Mouse (Mus musculus) megakaryocyte, embryonic 14.5 days (primary cell): Measurements from ENCODE around the gene 5430427O19Rik. TPM values are rescaled to one million over a fixed set of nuclear protein-coding genes. Genes with fewer than 3 reads are reported as not detected.
A peak's percentile ranks its signal among the peaks of the same experiment; 100 is the strongest.

Source experiments
- H3K27me3 ChIP-seq: replicated peaks from 2 replicates; pipeline ENCODE3; 2012; ENCODE audit warnings: inconsistent platforms
- H3K36me3 ChIP-seq: replicated peaks from 2 replicates; pipeline ENCODE3; 2012; ENCODE audit warnings: low read length, inconsistent platforms, mixed read lengths
- H3K4me1 ChIP-seq: 2 replicates; pipeline ENCODE4 v1.6.1; 2012; ENCODE audit warnings: inconsistent platforms
- H3K4me3 ChIP-seq: replicated peaks from 2 replicates; pipeline ENCODE3; 2012; ENCODE audit warnings: moderate library complexity, mild to moderate bottlenecking, inconsistent platforms
- H3K9me3 ChIP-seq: 2 replicates; pipeline ENCODE4 v1.6.1; 2012; ENCODE audit warnings: inconsistent platforms
- FLI1 ChIP-seq: IDR thresholded peaks from 2 replicates; pipeline ENCODE4 v1.6.1; 2012; ENCODE audit warnings: low read length, inconsistent platforms, mixed read lengths
- GATA1 ChIP-seq: IDR thresholded peaks from 3 replicates; pipeline ENCODE4 v1.6.1; 2012; ENCODE audit warnings: mixed read lengths, low read length, inconsistent platforms, borderline replicate concordance
- polyA plus RNA-seq: library from polyadenylated mRNA; stranded (reverse); fragments of >175 nt; gene quantifications from 2 replicates; pipeline ENCODE4 v1.2.3, GENCODE M21; 2012; ENCODE audit warnings: low replicate concordance; ENCODE audit not compliant: insufficient read depth

5430427O19Rik gene
- polyA plus RNA-seq, 1 experiment, result 0.21 TPM

DNA sequence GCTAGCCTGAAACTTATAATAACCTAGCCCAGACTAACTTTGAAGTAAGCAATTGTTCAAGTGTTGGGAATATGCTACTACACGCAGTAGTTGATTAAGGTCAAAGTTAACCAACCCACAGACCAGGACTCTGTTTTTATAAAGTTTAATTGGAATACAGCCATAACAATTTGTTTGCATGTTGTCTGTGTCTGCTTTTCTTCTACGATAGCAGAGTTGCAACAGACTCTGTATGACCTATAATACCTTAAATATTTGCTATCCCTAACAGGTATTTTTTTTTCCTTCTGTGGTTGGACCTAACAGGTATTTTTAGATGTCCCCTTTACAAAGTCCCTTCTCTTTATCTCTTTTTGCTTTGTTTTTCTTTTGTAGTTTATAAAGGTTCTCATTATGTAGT, 7.6 kb downstream of the 5430427O19Rik start:
- Histone ChIP-seq H3K4me1 (peaks cover 3% of the 10 kb centered on the region; the same call in 1 of the 2 replicates), H3K27me3 (peaks cover 1% of the 10 kb centered on the region), H3K36me3 (no peaks in the 10 kb centered on the region), H3K4me3 (no peak overlapping the region), H3K9me3 (no peaks in the 10 kb centered on the region)
- TF ChIP-seq GATA1, result no peak
- no peak for TF ChIP-seq FLI1

GRCm38 (mm10) chrX:85878293-85878692, 8.1 kb downstream of the 5430427O19Rik start:
- TF ChIP-seq FLI1, result no peak
- no peak for TF ChIP-seq GATA1
- peaks cover 3% of the 10 kb centered on the region; the same call in 1 of the 2 replicates for H3K4me1 ChIP-seq
- no peak overlapping the region for H3K4me3 ChIP-seq
- no peaks in the 10 kb centered on the region for H3K9me3 ChIP-seq
- H3K36me3 ChIP-seq, result no peaks in the 10 kb centered on the region
- peaks cover 1% of the 10 kb centered on the region for H3K27me3 ChIP-seq

GRCm38 (mm10) chrX:85879198-85879977, 9.2 kb downstream of the 5430427O19Rik start:
- Histone ChIP-seq H3K4me3 (peak overlapping the region; percentile 67), H3K27me3 (peaks cover 1% of the 10 kb centered on the region), H3K4me1 (peaks cover 3% of the 10 kb centered on the region; the same call in 1 of the 2 replicates), H3K9me3 (no peaks in the 10 kb centered on the region), H3K36me3 (peaks cover 2% of the 10 kb centered on the region)
- TF ChIP-seq FLI1 (no peak), GATA1 (no peak)

GRCm38 (mm10) chrX:85886651-85887050, 16.5 kb downstream of the 5430427O19Rik start:
- Histone ChIP-seq H3K4me3 (no peak overlapping the region), H3K36me3 (peaks cover 41% of the 10 kb centered on the region), H3K9me3 (peaks cover 8% of the 10 kb centered on the region), H3K27me3 (no peaks in the 10 kb centered on the region), H3K4me1 (no peaks in the 10 kb centered on the region; the same call in 1 of the 2 replicates)
- TF ChIP-seq FLI1 (no peak), GATA1 (no peak)

- Histone ChIP-seq H3K4me1 (no peaks in the 10 kb centered on the region), H3K27me3 (no peaks in the 10 kb centered on the region)
Observed at GRCm38 (mm10) chrX:85901195-85901594, 31.0 kb downstream of the 5430427O19Rik start.

DNA sequence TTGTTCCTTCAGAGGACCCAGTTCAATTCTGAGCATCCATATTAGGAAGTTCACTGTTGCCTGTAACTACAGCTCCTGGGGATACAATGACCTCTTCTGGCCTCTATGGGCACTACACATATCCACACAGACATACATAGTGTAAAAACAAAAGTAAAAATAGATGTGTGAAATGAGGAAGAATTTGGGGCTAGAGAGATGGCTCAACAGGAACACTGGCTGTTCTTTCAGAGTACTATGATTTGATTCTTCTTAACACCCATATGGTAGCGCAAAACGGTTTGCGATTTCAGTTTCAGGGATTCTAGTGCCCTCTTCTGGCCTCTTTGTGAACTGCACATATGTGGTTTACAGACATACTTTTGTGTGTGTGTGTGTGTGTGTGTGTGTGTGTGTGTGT, 48.9 kb downstream of the 5430427O19Rik start:
- no peaks in the 10 kb centered on the region for H3K4me1 ChIP-seq
- peak overlapping the region; percentile 86 for H3K4me3 ChIP-seq
- TF ChIP-seq GATA1 (no peak), FLI1 (no peak)

More at GRCm38 (mm10) chrX:85901195-85901594, 31.0 kb downstream of the 5430427O19Rik start:
- Histone ChIP-seq H3K9me3 (no peaks in the 10 kb centered on the region), H3K36me3 (no peaks in the 10 kb centered on the region), H3K4me3 (no peak overlapping the region)
- TF ChIP-seq GATA1 (no peak), FLI1 (no peak)

DNA sequence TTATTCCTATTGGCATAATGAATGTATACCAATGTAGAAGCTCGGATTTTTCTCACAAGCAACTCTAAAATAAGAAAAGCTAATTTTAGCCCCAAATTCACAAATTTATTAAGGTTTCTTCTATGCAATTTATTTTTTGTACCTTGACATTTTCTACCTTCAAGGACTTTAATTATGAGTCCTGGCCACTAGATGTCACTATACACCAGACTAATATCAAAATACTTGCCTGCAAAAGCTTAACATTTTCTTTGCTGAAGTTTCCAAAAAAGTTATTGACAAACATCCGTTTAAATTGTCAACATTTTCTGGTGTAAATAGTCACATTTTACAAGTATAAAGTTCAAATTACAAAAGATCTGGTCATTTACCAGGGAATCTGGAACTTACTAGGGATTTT, 62.8 kb downstream of the 5430427O19Rik start:
- TF ChIP-seq FLI1 (no peak), GATA1 (no peak)
- Histone ChIP-seq H3K4me1 (no peaks in the 10 kb centered on the region), H3K27me3 (peaks cover 2% of the 10 kb centered on the region), H3K36me3 (no peaks in the 10 kb centered on the region), H3K9me3 (no peaks in the 10 kb centered on the region), H3K4me3 (no peak overlapping the region)

More for the DNA sequence above, 48.9 kb downstream of the 5430427O19Rik start:
- Histone ChIP-seq H3K36me3 (no peaks in the 10 kb centered on the region), H3K9me3 (no peaks in the 10 kb centered on the region), H3K27me3 (peaks cover under 1% of the 10 kb centered on the region)

Other genes with a start within 250 kb of the 5430427O19Rik start
- 0.64 and 0.86 TPM in 2 replicates for gene Gk, start 93.5 kb upstream of the 5430427O19Rik start, polyA plus RNA-seq
- gene Samt3, start 173.8 kb downstream of the 5430427O19Rik start, polyA plus RNA-seq, result not detected in 2 replicates